Mouse (Mus musculus): ENCODE data around the gene Mfsd11.

Gene Mfsd11

DNA sequence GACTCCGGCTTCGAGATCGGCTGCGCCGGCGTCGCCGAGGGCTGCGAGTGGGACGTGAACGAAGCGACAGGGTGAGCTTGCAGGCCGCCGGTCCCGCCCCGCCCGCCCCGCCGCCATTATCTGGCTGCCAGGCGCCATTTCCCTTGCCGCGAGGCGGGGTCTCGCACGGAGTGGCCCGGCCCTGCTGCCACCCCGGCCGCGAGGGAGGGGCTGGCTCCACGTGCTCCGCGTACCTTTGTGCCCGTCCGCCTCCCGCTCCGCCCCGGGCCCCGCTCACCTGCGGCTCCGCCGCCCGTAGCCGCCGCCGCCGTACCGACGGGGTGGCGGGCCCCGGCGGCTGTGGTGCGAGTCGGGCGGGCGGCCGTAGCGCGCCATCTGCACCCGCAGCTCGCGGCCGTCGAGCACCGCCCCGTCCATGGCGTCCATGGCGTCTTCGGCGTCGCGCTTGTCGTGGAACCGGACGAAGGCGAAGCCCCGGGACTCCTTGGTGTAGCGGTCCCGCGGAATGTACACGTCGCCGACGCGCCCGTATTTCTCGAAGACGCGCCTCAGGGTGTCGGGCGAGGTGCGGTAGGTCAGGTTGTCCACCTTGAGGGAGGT lies at the start of gene Mfsd11:
TSS of gene Mfsd11 (plus strand) at position 150 of the 600 bp plus-strand sequence.
- no peak for DNase-seq (ENCODE audit: low read depth, low spot score)

DNA sequence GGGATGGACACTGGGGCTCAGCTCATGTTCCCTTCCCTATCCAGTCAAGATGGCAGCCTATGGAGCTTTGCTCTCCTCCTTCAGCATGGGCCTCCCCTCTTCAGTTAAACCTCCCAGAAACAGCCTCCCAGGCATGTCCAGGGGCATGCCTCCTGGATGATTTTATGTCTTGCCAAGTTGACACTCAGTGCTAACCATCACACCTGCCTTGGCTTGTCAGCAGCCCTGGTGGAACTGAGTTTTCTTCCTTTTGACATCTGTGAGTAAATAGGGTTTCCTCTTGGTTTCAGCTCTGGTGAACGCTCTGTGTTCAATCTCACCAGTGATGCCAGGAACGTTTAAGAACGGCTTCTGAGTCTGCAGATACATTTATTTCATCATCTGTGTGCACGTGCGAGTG lies 49.5 kb upstream of the Mfsd11 start:
- no peak for DNase-seq (ENCODE audit: low read depth, low spot score)

DNA sequence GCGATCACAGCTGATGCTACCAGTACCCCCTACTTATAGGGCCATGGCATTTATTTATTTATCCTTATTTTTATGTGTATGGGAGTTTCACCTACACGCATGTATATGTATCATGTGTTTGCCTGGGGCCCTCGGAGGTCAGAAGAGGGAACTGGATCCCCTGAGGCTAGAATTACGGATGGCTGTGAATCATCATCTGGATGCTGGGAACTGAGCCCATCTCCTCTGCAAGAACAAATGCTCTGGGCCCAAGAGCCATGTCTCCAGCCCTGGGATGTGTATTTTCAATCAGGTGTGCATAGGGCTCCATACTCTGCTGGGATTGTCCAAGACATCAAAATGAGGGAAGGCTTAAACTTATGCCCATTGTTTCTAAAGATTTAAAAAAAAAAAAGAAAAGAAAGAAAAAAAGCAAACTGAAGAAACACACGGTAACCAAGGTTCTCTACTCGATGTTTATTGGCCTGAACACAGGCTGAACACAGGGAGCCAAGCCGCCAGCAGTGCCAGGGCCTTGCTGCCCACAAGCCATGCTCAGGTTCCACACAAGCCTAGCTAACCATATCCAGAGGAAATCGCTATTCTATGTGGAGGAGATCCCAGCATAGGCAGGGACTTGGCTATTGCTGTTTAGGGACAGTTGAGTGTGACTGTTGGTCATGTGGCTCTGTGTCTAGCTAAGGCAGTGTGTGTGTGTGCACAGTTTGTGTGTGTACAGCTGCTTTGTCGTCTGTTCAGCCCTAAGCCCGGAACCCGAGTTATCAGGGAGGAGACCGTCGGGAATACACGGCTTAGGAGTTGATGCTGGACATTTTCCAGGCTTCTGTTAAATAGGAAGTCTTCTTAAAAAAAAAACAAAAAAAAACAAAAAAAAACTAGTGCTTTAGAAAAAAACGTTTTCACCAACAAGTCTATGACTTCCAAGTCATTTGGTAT lies 45.8 kb upstream of the Mfsd11 start:
- no peak for DNase-seq (ENCODE audit: low read depth, low spot score)

DNA sequence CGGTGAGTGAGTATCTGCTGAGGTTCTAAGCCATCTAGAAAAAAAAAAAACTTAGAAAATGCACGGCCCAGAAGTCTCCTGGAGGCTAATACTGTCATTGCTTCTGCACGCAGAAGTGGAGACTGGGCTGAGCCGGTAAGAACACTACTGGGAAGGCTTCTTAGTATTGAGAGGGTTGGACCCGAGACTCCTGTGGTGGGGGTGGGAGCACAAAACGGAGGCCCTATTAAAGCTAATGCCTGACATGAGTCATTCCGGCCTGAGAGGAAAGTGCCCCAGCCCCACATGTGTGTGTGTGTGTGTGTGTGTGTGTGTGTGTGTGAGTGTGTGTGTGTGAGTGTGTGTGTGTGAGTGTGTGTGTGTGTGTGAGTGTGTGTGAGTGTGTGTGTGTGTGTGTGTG lies 45.1 kb upstream of the Mfsd11 start:
- DNase-seq (ENCODE audit: low read depth, low spot score): no peak

DNA sequence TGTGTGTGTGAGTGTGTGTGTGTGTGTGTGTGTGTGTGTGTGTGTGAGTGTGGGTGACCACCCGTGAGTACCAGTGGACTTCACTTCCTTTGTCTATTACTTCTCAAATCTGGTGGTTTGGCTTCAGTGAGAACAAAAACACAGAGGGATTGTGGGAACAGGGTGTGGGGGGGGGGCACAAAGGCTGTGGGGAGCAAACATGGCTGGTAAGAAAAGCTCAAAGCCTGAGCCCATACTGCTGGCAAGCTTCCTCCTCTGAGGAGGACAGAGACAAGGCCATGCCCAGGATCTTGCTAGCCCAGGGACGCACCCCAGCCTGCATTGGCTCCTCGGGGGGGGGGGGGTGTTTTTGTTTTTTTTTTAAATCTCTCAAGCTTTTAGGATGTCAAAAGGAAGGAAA lies 44.7 kb upstream of the Mfsd11 start:
- no peak for DNase-seq (ENCODE audit: low read depth, low spot score)

DNA sequence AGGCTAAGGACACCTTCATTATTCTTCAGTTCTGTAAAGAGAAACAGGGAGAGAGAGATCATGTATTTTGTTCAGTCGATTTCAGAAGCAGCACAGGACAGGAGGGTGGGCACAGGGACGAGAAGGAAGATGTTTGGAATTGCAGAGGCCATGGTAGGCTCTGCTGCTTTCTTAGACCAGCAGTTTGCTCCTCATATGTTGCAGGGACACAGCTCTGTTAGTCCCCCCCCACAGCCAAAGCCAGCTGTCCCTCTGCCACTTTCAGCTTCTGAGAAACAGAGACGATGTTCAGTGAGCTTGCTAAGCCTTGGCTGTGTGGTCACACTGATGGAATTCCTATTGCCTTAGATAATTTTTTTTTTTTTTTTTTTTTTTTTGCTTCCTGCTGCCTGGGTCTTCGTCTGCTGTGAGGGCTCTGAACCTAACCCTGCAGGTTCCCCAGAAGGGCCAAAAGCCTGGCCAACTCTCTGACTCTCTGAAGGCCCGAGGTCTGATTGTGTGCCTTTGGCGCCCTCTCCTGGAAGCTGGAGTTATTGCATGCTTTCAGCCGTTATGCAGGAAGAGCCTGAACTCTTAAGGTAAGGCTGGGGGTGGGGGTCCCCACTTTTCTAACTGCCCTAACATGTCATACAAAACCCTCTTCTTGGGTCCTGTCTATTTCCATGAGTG lies 44.2 kb upstream of the Mfsd11 start:
- DNase-seq (ENCODE audit: low read depth, low spot score): no peak

DNA sequence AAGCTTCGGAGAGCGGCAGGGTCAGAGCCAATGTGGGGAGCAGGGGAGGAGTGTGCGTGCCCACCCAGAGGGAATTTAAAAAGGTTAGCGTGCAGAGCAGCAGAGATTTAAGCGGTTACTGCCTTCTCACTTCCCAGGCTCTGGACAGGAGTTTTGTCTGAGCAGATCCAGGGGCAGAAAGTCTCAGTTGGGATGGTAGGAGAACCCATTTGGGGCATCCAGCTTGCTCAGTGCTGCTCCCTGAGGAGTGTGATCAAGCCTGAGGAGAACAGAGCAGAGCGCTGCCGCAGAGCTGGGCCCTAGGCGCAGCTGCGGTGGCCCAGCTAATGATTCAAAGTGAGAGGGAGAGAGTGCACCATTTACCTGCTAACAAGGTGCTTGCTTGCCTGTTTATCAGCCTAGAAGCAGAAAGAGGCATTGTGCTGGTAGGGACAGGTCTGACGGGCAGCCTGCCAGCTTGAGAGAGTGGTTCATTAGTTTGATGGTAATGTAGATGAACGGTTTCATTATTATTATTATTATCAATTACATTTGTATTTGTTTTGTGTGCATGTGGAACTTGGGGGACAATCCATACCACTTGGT lies 43.3 kb upstream of the Mfsd11 start:
- no peak for DNase-seq (ENCODE audit: low read depth, low spot score)

DNA sequence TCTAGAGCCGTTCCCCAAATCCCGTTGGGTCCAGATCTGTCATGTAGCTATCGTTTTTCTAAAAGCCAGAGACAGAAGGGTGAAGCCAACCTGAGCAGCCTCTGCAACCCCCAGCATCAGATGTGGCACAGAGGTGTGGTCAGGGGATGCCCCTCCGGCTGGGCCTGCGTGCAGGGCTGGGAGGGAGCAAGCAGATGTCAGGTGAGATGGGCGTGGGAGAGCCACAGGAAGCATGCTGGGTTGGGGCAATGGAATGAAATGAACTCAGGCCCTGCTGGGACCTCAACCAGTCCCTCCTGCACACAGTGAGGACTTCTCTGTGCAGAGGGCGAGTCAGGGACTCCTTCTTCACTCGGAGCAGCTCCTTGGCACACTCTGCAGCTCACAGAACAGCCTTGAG lies 42.7 kb upstream of the Mfsd11 start:
- DNase-seq (ENCODE audit: low read depth, low spot score): no peak

DNA sequence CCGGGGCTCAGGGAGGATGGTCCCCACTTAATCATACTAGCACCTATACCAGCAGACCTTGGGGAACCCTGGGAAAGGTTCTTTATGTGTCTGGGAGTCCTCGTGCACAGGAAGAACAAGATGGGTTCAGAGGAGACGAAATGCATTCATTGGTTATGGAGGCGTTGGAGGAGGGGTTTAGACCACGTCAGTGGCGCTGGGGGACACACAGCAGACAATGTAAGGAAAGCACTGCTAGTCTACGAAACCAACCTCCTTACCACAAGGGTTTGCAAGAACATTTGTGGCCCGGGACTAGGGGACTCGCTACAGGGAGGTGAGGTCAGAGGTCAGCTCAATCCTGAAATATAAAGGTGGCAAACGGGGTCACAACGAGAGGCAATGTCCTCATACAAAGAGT lies 41.7 kb upstream of the Mfsd11 start:
- DNase-seq (ENCODE audit: low read depth, low spot score): no peak

DNA sequence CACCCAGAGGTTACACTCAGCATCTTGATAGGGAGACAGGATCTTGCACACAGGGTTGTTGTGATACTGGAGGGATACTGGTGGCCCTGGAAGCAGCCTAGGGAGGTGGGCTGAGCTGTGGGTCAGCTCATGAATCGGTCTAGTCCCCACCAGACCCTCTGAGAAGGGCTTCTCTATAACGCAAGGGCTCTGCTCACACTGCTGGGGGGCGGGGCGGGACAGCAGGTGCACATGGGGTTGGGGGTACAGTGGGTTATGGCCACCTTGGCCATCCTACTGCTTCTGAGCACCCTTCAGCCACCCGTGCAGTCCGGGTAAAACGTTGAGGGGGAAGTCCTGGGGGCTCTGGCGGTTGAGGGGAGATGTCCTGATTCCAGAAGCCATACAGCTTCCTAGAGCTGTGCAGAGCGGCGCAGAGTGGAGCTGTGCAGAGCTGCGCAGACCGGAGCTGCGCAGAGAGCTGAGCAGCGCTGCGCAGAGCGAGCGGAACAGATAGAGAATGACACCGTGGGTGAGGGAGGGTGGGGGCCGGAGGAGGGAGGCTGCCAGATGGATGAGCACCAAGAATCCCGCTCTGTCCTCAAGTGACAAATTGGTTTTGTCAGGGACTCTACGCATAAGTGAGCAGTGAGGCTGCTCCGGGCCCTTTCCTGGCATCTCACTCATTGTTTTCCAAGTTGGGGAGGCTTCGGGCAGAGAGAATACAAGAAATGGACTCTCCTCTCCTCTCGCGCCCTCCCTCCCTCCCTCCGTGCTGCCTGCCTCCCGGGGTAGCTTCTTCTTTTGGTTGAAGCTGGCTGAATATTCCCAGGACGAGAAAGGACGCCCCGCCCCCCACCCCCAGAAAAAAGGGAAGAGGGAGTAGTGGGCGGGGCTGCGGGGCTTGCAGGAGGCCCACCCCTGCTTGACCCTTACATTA lies 41.0 kb upstream of the Mfsd11 start:
- peak; percentile 86 for DNase-seq (ENCODE audit: low read depth, low spot score)

DNA sequence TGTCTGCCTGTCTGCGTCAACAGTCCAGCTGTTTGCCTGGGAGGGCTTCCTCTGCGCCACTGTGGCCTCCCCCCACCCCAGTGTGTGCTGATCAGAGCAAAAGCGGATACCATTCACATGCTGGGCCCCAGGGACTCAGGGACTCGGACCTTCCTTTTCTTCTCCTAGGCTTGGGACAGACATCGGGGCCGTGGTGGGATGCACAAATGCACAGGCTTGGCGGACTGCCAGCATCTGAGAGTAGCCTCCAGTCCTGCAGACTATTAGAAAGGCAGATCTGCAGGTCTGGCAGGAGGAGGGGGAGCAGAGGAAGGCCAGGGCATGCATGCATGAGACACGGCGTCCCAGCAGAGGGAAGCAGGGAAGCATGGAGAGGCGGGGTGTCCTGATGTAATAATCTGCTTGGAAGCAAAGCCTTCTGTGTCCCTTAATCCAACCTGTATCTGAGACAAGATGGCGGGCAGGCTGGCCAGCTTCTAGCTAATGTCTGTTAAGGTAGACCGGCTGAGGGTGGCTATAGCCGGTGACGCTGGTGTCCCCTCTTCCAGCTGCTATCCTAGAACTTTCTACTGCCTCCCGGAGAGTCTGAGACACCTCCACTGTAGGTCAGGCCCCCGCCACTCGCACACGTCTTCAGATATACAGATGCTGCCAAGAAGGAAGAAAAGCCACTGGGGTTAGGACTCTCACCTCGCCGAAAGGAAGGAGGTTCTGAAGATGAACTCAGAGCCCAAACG lies 39.3 kb upstream of the Mfsd11 start:
- no peak for DNase-seq (ENCODE audit: low read depth, low spot score)

DNA sequence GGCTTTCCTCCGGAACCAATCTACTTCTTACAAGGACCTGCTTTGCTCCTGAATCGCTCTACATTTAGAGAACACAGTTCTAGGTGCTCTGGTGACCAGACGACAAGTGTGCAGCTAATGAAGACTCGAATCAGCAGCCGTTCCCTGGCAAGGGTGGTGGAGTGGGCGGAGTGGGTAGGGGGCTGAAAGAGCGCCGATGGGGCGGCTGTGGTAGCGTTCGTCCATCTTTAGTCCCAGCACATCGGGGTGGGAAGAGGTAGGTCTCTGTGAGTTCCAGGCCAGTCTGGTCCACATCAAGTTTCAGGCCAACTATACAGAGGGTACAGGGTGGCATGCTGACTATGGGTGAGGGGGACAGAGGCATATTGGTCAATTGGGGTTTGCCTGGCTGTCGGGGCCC lies 38.6 kb upstream of the Mfsd11 start:
- DNase-seq (ENCODE audit: low read depth, low spot score): no peak

DNA sequence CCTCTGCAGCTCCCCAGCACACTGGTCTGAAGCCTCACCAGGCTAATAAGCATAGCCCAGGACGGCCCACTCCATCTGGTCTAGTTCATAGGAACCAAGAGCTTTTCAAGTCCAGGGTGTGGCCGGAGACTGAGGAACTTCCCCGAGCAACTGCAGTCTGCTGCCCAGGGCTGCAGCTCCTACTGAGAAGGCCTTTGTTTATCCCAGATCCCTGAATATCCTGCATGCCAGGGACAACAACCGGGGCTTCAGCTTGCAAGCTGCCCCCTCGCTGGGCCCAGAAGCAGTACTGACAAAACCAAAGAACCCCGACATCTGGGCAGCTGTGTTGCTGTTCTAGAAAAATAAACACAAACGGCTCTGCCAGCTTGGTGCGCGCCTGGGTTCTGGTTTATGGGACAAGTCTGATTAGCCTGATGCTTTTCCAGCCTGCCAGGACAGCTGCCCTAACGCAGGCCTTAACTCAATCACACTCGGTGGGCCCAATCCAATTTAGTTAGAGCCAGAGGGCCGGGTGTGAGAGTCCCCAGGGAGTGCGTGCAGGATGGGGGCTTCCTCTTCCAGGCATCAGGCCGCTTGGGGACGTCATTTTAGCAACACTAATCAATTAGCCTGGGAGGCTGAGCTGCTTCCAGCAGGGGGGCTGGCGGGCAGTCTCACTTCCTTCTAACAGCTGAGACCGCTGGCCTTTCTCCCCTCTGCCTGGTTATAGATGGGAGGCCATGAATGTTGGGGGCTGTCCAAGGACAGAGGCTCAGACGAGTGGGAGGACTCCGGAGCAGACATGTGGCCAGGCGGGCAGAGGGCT lies 38.0 kb upstream of the Mfsd11 start:
- DNase-seq (ENCODE audit: low read depth, low spot score): no peak

DNA sequence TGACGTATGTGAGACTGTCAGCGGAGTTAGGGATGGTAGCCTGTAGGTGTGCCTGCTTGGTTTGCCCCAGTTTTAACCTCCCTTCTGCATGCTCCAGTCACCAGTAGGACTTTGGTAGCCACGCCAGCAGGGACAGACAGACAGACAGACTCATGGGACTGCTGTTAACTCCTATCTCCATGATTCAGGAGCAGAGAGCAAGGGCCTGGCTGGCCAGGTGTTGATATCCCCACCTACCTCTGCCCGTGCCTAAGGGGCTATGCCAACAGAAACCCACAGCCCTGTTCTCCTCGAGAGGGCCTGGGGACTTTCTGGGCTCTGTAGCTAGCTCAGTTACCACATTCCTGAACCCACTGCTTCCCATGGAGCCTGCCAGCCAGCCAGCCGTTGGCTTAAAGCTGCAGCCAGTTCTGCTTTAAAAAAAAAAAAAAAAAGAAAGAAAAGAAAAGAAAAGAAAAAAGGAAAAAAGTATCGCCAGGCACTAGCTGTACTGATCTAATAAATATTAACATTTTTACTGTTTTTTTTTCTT lies 37.3 kb upstream of the Mfsd11 start:
- no peak for DNase-seq (ENCODE audit: low read depth, low spot score)

DNA sequence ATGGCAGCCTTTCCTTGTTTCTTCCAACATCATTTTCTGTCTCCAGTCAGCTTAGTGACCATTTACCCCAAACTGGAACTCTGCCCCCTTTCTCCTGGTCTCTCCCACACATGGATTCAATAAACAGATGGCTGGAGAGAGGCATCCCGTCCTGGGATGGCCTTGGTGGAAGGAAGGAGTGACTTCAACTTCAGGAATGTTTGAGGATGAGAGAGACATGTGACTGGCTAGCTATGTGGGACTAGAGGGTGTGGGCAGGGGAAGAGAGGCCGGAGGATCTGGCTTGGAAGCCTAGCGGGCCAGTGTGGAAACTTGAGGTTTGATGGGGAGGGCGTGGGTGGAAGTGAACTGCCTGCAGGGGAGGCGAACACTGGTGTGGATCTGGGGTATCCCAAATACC lies 35.5 kb upstream of the Mfsd11 start:
- DNase-seq (ENCODE audit: low read depth, low spot score): no peak

DNA sequence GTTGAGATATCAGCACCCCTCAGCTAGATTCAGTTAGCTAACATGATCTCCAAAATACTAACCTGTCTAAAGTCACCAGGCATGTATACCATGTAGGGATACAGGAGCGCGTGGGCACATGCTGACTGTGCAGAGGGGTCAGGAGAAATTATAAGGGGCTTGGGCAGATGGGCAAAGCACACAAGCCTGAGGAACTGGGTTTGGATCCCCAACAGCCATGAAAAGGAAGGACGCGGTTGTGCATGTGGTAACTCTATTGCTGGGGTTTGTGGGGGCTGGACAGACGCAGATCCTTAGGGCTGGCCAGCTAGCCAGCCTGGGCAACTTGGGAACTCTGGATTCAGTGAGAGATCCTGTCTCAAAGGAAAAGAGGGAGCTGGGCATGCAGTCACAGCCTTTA lies 34.7 kb upstream of the Mfsd11 start:
- DNase-seq (ENCODE audit: low read depth, low spot score): no peak

DNA sequence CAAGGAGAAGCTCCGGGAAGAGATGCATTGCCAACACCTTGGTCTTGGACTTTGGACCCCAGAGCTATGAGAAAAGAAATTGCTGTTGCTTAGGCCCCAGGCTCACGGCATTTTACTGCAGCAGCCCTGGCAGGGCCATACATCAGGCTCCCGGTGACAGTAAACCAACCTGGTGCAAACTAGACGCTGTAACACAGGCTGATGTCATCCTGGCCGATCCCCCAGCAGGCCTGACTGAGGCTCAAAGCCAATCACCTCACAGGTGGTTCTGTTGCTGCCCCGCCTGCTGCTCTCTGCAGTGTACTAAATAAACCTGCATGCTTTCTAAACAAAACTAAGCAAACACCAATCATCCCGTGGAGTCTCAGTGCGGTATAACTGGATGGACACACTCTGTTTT lies 33.5 kb upstream of the Mfsd11 start:
- no peak for DNase-seq (ENCODE audit: low read depth, low spot score)

DNA sequence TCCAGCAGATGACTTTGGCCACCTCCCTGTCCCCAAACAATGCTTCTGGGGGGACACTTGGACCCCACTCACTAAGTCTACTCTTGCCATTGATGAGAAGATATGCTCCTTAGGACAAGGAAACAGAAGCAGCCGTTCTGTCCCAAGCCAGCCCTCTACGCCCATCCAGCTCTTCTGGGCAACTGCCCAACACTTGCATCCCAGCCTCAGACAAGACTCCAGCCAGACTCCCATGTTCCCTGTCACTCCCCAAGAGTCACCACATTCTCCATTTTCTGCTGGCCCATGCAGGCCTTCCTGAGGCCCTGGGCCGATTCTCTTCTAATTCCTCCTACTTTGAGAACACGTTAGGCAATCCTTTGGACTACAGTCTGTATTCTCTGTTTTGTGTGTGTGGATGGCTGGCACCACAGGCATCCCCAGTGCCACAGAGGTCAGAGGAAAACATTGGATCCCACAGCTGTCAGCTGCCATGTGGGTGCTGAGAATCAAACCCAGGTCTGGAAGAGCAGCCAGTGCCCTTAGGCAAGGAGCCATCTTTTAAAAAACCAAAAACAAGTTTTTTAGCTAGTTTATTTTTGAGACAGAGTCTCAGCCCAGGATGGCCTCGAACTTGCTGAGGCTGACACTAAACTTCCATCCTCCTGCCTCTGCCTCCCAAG lies 32.2 kb upstream of the Mfsd11 start:
- DNase-seq (ENCODE audit: low read depth, low spot score): no peak

Data from telencephalon, adult 2 months (tissue).